Mouse (Mus musculus) myocyte (in vitro differentiated cells): ENCODE data around the gene Rps3. TPM values are rescaled to one million over a fixed set of nuclear protein-coding genes. Genes with fewer than 3 reads are reported as not detected.

ENCODE experiments used
- H3K27me3 ChIP-seq: one replicate; pipeline ENCODE4 v1.6.1; 2011; ENCODE audit not compliant: control insufficient read depth, insufficient read depth, insufficient read length
- H3K36me3 ChIP-seq: one replicate; pipeline ENCODE4 v1.6.1; 2011; ENCODE audit not compliant: control insufficient read depth, insufficient read depth
- H3K4me2 ChIP-seq: one replicate; pipeline ENCODE4 v1.6.1; 2011; ENCODE audit warnings: low read depth, control low read depth
- H3K4me3 ChIP-seq: one replicate; pipeline ENCODE4 v1.5.1; 2011; ENCODE audit warnings: mild to moderate bottlenecking, control low read depth, moderate library complexity
- H3K79me2 ChIP-seq: one replicate; pipeline ENCODE4 v1.6.1; 2011; ENCODE audit not compliant: control insufficient read depth, insufficient read depth
- H3ac ChIP-seq: one replicate; pipeline ENCODE4 v1.6.1; 2011; ENCODE audit not compliant: control insufficient read depth, insufficient read length
- CEBPB ChIP-seq: IDR thresholded peaks from 2 replicates; pipeline ENCODE4 v1.6.1; 2011; ENCODE audit warnings: mild to moderate bottlenecking, moderate library complexity; ENCODE audit not compliant: poor library complexity, insufficient read depth, severe bottlenecking
- E2F4 ChIP-seq: IDR thresholded peaks from one replicate; pipeline ENCODE4 v1.6.1; 2011; ENCODE audit warnings: mild to moderate bottlenecking, control low read depth, moderate library complexity; ENCODE audit not compliant: insufficient read depth
- MAX ChIP-seq: IDR thresholded peaks from one replicate; pipeline ENCODE4 v1.6.1; 2011; ENCODE audit warnings: low read depth, mild to moderate bottlenecking, control low read depth
- MYOD1 ChIP-seq, 3 experiments: IDR thresholded peaks; one replicate each; pipeline ENCODE4 v1.6.1; 2011; ENCODE audit warnings: control low read depth in 2 of 3, low read depth in 2 of 3, mild to moderate bottlenecking in 2 of 3, moderate library complexity in 1 of 3; ENCODE audit not compliant: insufficient read length in 2 of 3, control insufficient read depth in 1 of 3
- MYOG ChIP-seq, 3 experiments: IDR thresholded peaks; one replicate each; pipeline ENCODE4 v1.6.1; 2011; ENCODE audit warnings: control low read depth in 2 of 3, low read depth in 2 of 3, mild to moderate bottlenecking in 2 of 3; ENCODE audit not compliant: insufficient read length in 2 of 3, control insufficient read depth in 1 of 3, insufficient read depth in 1 of 3
- POLR2A ChIP-seq: IDR thresholded peaks from one replicate; pipeline ENCODE4 v1.6.1; 2011; ENCODE audit warnings: low read depth, mild to moderate bottlenecking, control low read depth, moderate library complexity; ENCODE audit not compliant: insufficient read length
- POLR2AphosphoS2 ChIP-seq: IDR thresholded peaks from one replicate; pipeline ENCODE4 v1.6.1; 2011; ENCODE audit warnings: low read depth, control low read depth; ENCODE audit not compliant: insufficient read length
- REST ChIP-seq: IDR thresholded peaks from one replicate; pipeline ENCODE4 v1.6.1; 2011; ENCODE audit warnings: mild to moderate bottlenecking, control low read depth, moderate library complexity; ENCODE audit not compliant: insufficient read depth, insufficient read length
- SRF ChIP-seq: IDR thresholded peaks from one replicate; pipeline ENCODE4 v1.6.1; 2011; ENCODE audit warnings: low read depth; ENCODE audit not compliant: control insufficient read depth, insufficient read length
- TCF12 ChIP-seq: IDR thresholded peaks from one replicate; pipeline ENCODE4 v1.6.1; 2011; ENCODE audit warnings: mild to moderate bottlenecking, control low read depth; ENCODE audit not compliant: poor library complexity, insufficient read depth, severe bottlenecking
- TCF3 ChIP-seq: IDR thresholded peaks from one replicate; pipeline ENCODE4 v1.6.1; 2011; ENCODE audit warnings: low read depth, control low read depth; ENCODE audit not compliant: insufficient read length
- USF1 ChIP-seq: IDR thresholded peaks from one replicate; pipeline ENCODE4 v1.6.1; 2011; ENCODE audit warnings: low read depth, mild to moderate bottlenecking, control low read depth, moderate library complexity
- polyA plus RNA-seq: library from polyadenylated mRNA; unstranded; fragments of >200 nt; fragmentation: generic; extraction: Trizol; gene quantifications from one replicate; pipeline ENCODE4 v1.2.1, GENCODE M21; 2012; ENCODE audit warnings: missing spikeins

Gene Rps3
- polyA plus RNA-seq, 1 experiment = 2,049 TPM

DNA sequence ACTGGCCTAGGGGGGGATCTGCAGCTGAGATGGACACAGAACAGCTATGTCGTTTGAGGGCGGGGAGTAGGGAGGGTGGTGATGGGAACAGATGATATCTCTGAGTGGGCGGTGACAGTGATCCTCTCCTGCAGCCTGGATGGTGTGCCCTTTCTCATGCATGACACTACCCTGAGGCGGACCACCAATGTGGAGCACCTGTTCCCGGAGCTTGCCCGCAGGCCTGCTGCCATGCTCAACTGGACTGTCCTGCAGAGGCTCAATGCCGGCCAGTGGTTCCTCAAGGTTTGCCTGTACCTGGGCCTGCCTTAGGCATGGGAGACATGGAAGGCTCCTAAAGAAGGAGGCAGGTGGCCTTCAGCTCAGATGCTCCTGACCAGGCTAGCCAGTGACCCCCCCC, 30.7 kb downstream of the Rps3 start:
- Histone ChIP-seq H3K4me3 (no peak overlapping the region), H3K36me3 (no peaks in the 10 kb centered on the region), H3K27me3 (no peaks in the 10 kb centered on the region), H3K4me2 (no peak overlapping the region), H3ac (no peak overlapping the region), H3K79me2 (no peaks in the 10 kb centered on the region)
- peak; percentile 38 for TF ChIP-seq TCF3
- no peak for TF ChIP-seq TCF12
- no peak for TF ChIP-seq POLR2AphosphoS2
- TF ChIP-seq MAX = no peak
- TF ChIP-seq REST = no peak
- no peak for TF ChIP-seq SRF
- TF ChIP-seq E2F4 = no peak
- no peak for TF ChIP-seq CEBPB
- TF ChIP-seq MYOD1 (IDR thresholded peaks at IDR 0.05; ENCODE audit: control insufficient read depth in 1 of 3, insufficient read length in 2 of 3, low read depth in 2 of 3) = peak in 2 of 3 experiments; percentile 84 to 92
- TF ChIP-seq MYOG (IDR thresholded peaks at IDR 0.05; ENCODE audit: control insufficient read depth in 1 of 3, insufficient read depth in 1 of 3, insufficient read length in 2 of 3, low read depth in 2 of 3) = peak in 2 of 3 experiments; percentile 80 to 91
- TF ChIP-seq POLR2A = no peak
- TF ChIP-seq USF1 = no peak

DNA sequence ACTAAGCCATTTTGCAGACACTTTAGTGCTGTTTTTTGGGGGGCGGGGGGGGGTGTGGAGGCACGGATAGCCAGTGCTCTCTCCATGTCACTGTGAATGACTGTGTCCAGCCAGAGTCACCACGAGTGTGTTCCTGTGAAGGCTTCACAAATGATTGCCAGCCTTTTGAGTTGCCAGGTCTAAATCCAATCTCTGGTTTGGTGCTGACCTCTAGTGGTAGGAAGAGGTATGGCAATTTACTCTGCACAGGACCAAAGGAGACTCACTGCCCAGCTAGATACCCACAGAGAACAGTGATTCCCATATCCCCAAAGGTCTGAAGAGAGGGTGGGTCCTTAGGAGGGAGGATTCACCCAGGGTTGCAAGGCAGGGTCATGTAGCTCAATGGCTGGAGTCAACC, 32.8 kb downstream of the Rps3 start:
- Histone ChIP-seq H3K27me3 (no peaks in the 10 kb centered on the region), H3K4me2 (no peak overlapping the region), H3K4me3 (no peak overlapping the region), H3K79me2 (no peaks in the 10 kb centered on the region), H3K36me3 (no peaks in the 10 kb centered on the region), H3ac (no peak overlapping the region)
- TF ChIP-seq MYOG (IDR thresholded peaks at IDR 0.05; ENCODE audit: control insufficient read depth in 1 of 3, insufficient read depth in 1 of 3, insufficient read length in 2 of 3, low read depth in 2 of 3) = no peak
- no peak for TF ChIP-seq SRF
- no peak for TF ChIP-seq E2F4
- no peak for TF ChIP-seq POLR2A
- no peak for TF ChIP-seq CEBPB
- no peak for TF ChIP-seq POLR2AphosphoS2
- TF ChIP-seq MYOD1 (IDR thresholded peaks at IDR 0.05; ENCODE audit: control insufficient read depth in 1 of 3, insufficient read length in 2 of 3, low read depth in 2 of 3) = no peak
- TF ChIP-seq TCF12 = no peak
- no peak for TF ChIP-seq USF1
- no peak for TF ChIP-seq REST
- TF ChIP-seq TCF3 = no peak
- no peak for TF ChIP-seq MAX

DNA sequence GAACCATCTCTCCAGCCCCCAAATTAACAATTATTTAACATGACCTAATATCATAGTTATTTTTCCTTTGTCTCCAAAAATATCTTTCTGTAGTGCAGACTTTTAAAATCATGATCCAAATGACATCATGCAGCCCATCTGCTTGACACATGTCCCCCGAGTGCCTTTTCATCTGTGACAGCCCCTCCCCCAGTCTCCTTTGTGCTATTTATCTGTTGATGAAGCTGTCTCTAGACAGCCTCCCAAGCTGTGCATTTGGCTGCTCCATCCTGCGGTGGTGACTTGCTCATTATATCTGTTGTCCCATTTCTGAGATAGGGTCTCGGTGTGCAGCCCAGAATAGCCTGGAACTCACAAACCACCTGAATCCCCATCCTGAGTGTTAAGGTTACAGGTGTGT, 33.8 kb downstream of the Rps3 start:
- Histone ChIP-seq H3K36me3 (no peaks in the 10 kb centered on the region), H3K4me2 (no peak overlapping the region), H3K4me3 (no peak overlapping the region), H3K79me2 (no peaks in the 10 kb centered on the region), H3ac (no peak overlapping the region), H3K27me3 (no peaks in the 10 kb centered on the region)
- TF ChIP-seq MYOG (IDR thresholded peaks at IDR 0.05; ENCODE audit: control insufficient read depth in 1 of 3, insufficient read depth in 1 of 3, insufficient read length in 2 of 3, low read depth in 2 of 3) (no peak), E2F4 (no peak), POLR2AphosphoS2 (no peak), TCF3 (no peak), TCF12 (no peak), USF1 (no peak), SRF (no peak), POLR2A (no peak), CEBPB (no peak), MYOD1 (IDR thresholded peaks at IDR 0.05; ENCODE audit: control insufficient read depth in 1 of 3, insufficient read length in 2 of 3, low read depth in 2 of 3) (no peak), REST (no peak), MAX (no peak)

DNA sequence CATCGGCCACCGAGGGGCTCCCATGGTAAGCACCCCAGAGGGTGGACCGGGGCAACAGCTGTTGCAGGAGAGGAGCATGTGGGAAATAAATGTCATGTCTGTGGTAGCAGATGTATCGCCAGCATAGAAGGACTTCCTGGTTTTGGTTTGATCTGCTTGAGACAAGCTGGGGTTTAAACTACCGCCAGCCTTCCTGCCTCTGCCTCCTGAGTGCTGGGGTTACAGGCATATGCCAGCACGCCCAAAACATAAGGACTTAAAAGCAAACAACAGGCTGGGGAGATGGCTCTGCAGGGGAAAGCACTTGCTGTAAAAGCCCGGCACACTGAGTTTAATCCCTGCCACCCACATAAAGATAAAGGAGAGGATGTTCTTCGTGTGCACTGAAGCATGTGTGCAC, 34.5 kb downstream of the Rps3 start:
- TF ChIP-seq E2F4 (no peak), POLR2A (no peak), MYOG (IDR thresholded peaks at IDR 0.05; ENCODE audit: control insufficient read depth in 1 of 3, insufficient read depth in 1 of 3, insufficient read length in 2 of 3, low read depth in 2 of 3) (peak in 1 of 3 experiments; percentile 14)
- H3K27me3 ChIP-seq = no peaks in the 10 kb centered on the region
- no peaks in the 10 kb centered on the region for H3K79me2 ChIP-seq
- no peak overlapping the region for H3ac ChIP-seq
- H3K4me3 ChIP-seq = no peak overlapping the region
- no peak overlapping the region for H3K4me2 ChIP-seq
- H3K36me3 ChIP-seq = no peaks in the 10 kb centered on the region

DNA sequence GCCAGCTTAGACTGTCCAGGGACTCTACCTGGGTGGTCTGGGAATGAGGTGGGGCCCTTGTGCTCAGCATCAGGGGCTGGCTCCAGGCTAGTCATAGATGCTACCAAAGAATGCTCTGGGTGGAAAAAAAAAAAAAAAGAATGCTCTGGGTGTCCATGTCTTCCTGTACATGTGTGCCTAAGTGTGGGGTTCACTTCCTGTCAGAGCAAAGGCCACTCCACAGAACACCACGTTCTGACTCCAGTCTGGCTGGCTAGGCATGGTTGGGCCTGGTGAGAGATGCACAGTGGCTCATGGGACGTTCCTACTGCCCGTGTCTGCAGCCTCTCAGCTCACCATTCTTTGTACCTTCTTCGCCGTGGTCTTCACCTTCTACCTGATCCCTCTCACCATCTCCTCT, 34.9 kb downstream of the Rps3 start:
- H3K79me2 ChIP-seq = no peaks in the 10 kb centered on the region
- H3ac ChIP-seq = no peak overlapping the region
- H3K36me3 ChIP-seq = no peaks in the 10 kb centered on the region
- TF ChIP-seq MYOG (IDR thresholded peaks at IDR 0.05; ENCODE audit: control insufficient read depth in 1 of 3, insufficient read depth in 1 of 3, insufficient read length in 2 of 3, low read depth in 2 of 3) (no peak), CEBPB (no peak), E2F4 (no peak), REST (no peak), SRF (no peak), POLR2AphosphoS2 (no peak), TCF12 (no peak), POLR2A (no peak), TCF3 (no peak), MYOD1 (IDR thresholded peaks at IDR 0.05; ENCODE audit: control insufficient read depth in 1 of 3, insufficient read length in 2 of 3, low read depth in 2 of 3) (no peak), USF1 (no peak)
- no peak overlapping the region for H3K4me3 ChIP-seq
- H3K4me2 ChIP-seq = no peak overlapping the region
- no peaks in the 10 kb centered on the region for H3K27me3 ChIP-seq
